Mouse (Mus musculus) midbrain, embryonic 10.5 days (tissue): ENCODE results near the gene Shroom3. TPM values are rescaled to one million over a fixed set of nuclear protein-coding genes. Genes with fewer than 3 reads are reported as not detected.

ENCODE experiments used
- DNase-seq: peaks from one replicate; pipeline ENCODE4 v3.0.0-alpha.2; 2017; ENCODE audit warnings: low spot score
- H3K27ac ChIP-seq: fragments of 300-500 bp; sonication (generic); replicated peaks from 2 replicates; pipeline ENCODE4 v1.5.1; 2016; ENCODE audit warnings: mild to moderate bottlenecking
- H3K27me3 ChIP-seq: fragments of 300-500 bp; sonication (generic); 2 replicates; pipeline ENCODE4 v1.6.1; 2016; ENCODE audit warnings: low read depth, mild to moderate bottlenecking; ENCODE audit not compliant: poor library complexity, severe bottlenecking
- H3K36me3 ChIP-seq: fragments of 300-500 bp; sonication (generic); 2 replicates; pipeline ENCODE4 v1.6.1; 2016; ENCODE audit warnings: mild to moderate bottlenecking, moderate library complexity
- H3K4me1 ChIP-seq: fragments of 300-500 bp; sonication (generic); 2 replicates; pipeline ENCODE4 v1.6.1; 2016
- H3K4me3 ChIP-seq: fragments of 300-500 bp; sonication (generic); 2 replicates; pipeline ENCODE4 v1.5.1; 2016; ENCODE audit warnings: mild to moderate bottlenecking, moderate library complexity
- H3K9me3 ChIP-seq: fragments of 300-500 bp; sonication (generic); replicated peaks from 2 replicates; pipeline ENCODE4 v1.6.1; 2016; ENCODE audit warnings: mild to moderate bottlenecking
- WGBS: fragments of 180-500 bp; shearing (Covaris S2); methylation state at CpG from one replicate; pipeline ENCODE4 v1.1.7; 2016; 5-methylcytosine and 5-hydroxymethylcytosine counted together
- polyA plus RNA-seq: library from polyadenylated mRNA; unstranded; fragments of >200 nt; fragmentation: Nextera tagmentation; extraction: Ambion mirVana; gene quantifications from 2 replicates; pipeline ENCODE4 v1.2.1, GENCODE M21; 2016

Shroom3 gene
- polyA plus RNA-seq, 1 experiment from 2014 or later, result 8.3 TPM

DNA sequence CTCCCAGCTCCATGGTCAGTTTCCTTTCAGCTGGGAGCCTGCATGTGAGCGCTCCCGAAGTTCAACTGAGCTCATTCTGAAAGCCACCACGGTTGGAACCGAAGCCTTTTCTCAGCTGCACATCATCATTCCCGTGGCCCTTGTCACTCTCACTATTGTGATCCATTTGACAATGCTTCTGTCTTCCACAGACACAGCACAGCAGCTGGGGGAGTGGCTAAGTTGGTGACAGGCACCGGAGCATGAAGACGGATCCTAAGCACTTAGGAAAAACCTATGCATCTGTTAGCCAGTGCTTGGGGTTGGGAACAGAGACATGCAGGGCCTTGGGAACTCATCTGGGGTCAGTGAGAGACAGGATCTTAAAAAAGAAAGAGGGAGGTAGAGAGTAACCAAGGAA, 121.1 kb downstream of the Shroom3 start:
- peak; percentile 42 for DNase-seq
- Histone ChIP-seq H3K9me3 (no peaks in the 10 kb centered on the region), H3K4me1 (peaks cover 62% of the 10 kb centered on the region), H3K4me3 (no peak overlapping the region), H3K27me3 (peaks cover 4% of the 10 kb centered on the region; the same call in 1 of the 2 replicates), H3K27ac (peak overlapping the region; percentile 53), H3K36me3 (no peaks in the 10 kb centered on the region)
- WGBS, result 30% methylated on average over 7 of the region's 7 CpGs

GRCm38 (mm10) chr5:92808503-92809415, 125.5 kb downstream of the Shroom3 start:
- peaks cover 89% of the 10 kb centered on the region for H3K4me1 ChIP-seq
- H3K4me3 ChIP-seq, result peak overlapping the region; percentile 52
- peak overlapping the region; percentile 82 for H3K27ac ChIP-seq
- H3K9me3 ChIP-seq, result no peaks in the 10 kb centered on the region
- 4% methylated on average over 28 of the region's 28 CpGs for WGBS
- peak; percentile 71 for DNase-seq
- no peaks in the 10 kb centered on the region for H3K36me3 ChIP-seq
- H3K27me3 ChIP-seq, result peaks cover 11% of the 10 kb centered on the region

GRCm38 (mm10) chr5:92809416-92809750, 126.1 kb downstream of the Shroom3 start:
- Histone ChIP-seq H3K36me3 (no peaks in the 10 kb centered on the region), H3K9me3 (no peaks in the 10 kb centered on the region), H3K4me1 (peaks cover 86% of the 10 kb centered on the region), H3K4me3 (peak overlapping the region; percentile 52), H3K27ac (peak overlapping the region; percentile 82), H3K27me3 (peaks cover 11% of the 10 kb centered on the region)
- DNase-seq, result no peak
- WGBS, result 21% methylated on average over 13 of the region's 13 CpGs

DNA sequence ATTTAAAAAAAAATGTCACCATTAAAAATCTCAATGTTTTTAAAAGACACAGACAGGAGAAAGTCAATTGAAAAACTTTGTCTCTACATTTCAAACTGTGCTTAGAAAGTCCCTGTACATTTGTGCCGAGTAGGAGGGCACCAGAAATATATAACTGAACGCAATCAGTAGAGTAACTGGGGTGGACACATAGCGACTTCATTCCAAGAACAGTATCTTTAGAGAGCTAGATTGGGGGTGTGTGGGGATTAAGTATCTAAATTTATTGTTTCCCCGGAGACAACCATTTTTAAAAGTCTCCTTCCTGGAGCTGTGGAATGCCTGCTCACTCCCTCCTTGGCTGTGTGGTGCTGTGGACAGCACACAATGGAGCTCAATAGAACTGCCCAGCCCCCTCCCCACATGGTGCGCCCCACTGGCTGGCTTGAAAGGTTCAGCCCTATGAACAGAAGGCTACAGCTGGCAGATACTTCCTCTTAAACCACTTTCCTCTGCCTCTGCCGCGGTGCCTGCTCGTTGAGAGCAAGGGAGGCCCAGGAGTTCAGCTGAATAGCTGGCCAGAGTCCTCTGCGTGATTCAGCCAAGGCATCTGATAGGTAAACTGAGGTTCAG, 127.8 kb downstream of the Shroom3 start:
- H3K36me3 ChIP-seq, result no peaks in the 10 kb centered on the region
- H3K4me1 ChIP-seq, result peaks cover 74% of the 10 kb centered on the region
- DNase-seq, result peak; percentile 85
- H3K27ac ChIP-seq, result peak overlapping the region; percentile 79
- H3K27me3 ChIP-seq, result peaks cover 11% of the 10 kb centered on the region
- H3K9me3 ChIP-seq, result no peaks in the 10 kb centered on the region
- 6% methylated on average over 9 of the region's 9 CpGs for whole genome bisulfite sequencing
- H3K4me3 ChIP-seq, result peak overlapping the region; percentile 37

DNA sequence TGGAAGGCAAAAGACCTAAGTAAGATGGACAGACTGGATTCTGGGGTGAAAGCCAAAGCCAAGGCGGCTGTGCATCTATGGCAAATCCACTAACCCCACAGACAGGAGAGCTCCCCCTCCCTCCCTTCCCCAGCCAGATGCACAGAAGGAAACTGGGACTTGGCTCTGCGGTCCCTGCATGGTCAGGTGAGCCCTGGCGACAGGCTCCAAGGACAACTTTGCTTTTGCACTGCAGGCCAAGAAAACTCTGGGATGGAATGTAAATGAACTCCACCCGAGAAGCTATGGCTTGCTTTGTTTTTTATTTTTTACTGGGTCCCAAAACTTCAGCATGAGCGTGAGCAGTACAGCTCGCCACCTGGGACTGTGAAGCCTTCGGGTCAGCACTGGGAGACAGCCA, 128.5 kb downstream of the Shroom3 start:
- Histone ChIP-seq H3K36me3 (no peaks in the 10 kb centered on the region), H3K4me1 (peaks cover 72% of the 10 kb centered on the region), H3K27me3 (peaks cover 11% of the 10 kb centered on the region), H3K27ac (peak overlapping the region; percentile 79), H3K9me3 (no peaks in the 10 kb centered on the region), H3K4me3 (0 out of 2 replicates have a peak overlapping the region, but pooled peaks have one; percentile 12)
- DNase-seq, result peak; percentile 28
- WGBS, result 23% methylated on average over 7 of the region's 7 CpGs

DNA sequence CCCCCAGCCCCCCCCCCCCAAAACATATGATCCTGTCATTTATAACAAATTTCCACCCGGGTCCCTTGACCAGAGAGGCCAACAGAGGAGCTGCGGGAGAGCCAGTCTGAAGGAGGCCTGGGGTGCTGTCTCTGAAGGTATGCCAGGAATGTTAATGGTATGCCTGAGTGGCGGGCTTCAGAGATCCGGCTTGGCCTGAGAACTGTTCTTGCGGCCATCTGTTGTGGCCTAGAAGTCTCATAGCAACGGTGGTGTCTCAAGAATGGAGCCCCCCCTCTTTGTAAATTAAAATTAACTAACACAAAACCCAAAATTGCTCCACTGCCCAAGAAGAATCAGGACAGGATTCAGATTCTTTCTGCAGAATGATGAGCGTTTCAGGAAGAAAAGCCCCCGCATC, 129.7 kb downstream of the Shroom3 start:
- Histone ChIP-seq H3K4me3 (peak overlapping the region; percentile 20; the same call in 1 of the 2 replicates), H3K27me3 (peaks cover 11% of the 10 kb centered on the region), H3K4me1 (peaks cover 62% of the 10 kb centered on the region), H3K27ac (peak overlapping the region; percentile 79), H3K9me3 (no peaks in the 10 kb centered on the region), H3K36me3 (no peaks in the 10 kb centered on the region)
- 2% methylated on average over 8 of the region's 8 CpGs for WGBS
- peak; percentile 75 for DNase-seq

GRCm38 (mm10) chr5:92813562-92813961, 130.3 kb downstream of the Shroom3 start:
- H3K36me3 ChIP-seq, result no peaks in the 10 kb centered on the region
- no peak overlapping the region for H3K4me3 ChIP-seq
- H3K27me3 ChIP-seq, result peaks cover 11% of the 10 kb centered on the region
- DNase-seq, result no peak
- H3K9me3 ChIP-seq, result no peaks in the 10 kb centered on the region
- 68% methylated on average over 5 of the region's 5 CpGs for WGBS
- peaks cover 55% of the 10 kb centered on the region for H3K4me1 ChIP-seq
- peak overlapping the region; percentile 49 for H3K27ac ChIP-seq

DNA sequence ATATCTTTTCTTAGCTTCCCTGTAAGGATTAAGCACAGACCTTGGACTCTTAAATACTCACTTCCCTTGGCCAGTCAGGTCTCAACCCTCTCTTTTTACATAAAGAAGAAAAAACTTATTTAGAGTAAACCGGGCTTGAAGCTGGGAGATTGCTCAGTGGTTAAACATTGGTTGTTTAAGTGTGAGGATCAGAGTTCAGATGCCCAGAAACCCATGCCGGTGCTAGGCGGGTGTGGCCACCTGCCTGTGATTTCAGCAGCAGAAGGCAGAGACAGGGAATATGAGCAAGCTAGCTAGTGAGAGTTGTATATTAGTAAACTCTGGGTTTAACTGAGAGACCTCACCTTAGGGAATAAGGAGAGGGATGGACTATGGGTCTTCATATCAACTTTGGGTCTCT, 131.4 kb downstream of the Shroom3 start:
- Histone ChIP-seq H3K4me3 (no peak overlapping the region), H3K4me1 (peaks cover 45% of the 10 kb centered on the region), H3K36me3 (no peaks in the 10 kb centered on the region), H3K27me3 (peaks cover 4% of the 10 kb centered on the region), H3K9me3 (no peaks in the 10 kb centered on the region), H3K27ac (no peak overlapping the region)
- WGBS, result 83% methylated on average over 3 of the region's 3 CpGs
- no peak for DNase-seq

- Histone ChIP-seq H3K27ac (no peak overlapping the region), H3K9me3 (no peaks in the 10 kb centered on the region), H3K4me3 (no peak overlapping the region), H3K27me3 (no peaks in the 10 kb centered on the region), H3K4me1 (peaks cover 29% of the 10 kb centered on the region), H3K36me3 (no peaks in the 10 kb centered on the region)
- DNase-seq, result no peak
- 89% methylated on average over 11 of the region's 11 CpGs for WGBS
Measured at GRCm38 (mm10) chr5:92817122-92817822, 134.0 kb downstream of the Shroom3 start.

DNA sequence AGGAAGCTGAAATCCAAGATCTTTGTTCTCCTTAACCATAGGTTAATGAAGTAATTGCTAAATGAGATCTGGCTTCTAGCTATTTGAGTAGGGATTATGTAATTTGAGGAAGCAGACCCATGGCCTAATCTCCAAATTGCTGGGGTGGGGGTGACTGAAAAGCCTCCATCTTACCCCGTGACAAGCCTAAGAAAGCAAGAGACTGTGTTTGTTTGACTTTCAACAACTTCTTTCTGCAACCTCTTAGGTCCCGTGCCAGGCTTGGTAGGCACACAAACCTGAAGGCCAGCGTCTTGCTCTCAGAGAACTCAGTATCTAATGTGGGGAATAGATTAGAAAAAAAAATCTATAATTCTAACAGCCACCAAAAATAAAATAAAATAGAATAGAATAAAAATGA, 138.1 kb downstream of the Shroom3 start:
- Histone ChIP-seq H3K4me1 (0 out of 2 replicates have a peak, but pooled peaks cover 12% of the 10 kb centered on the region), H3K9me3 (no peaks in the 10 kb centered on the region), H3K27ac (no peak overlapping the region), H3K27me3 (no peaks in the 10 kb centered on the region), H3K4me3 (no peak overlapping the region), H3K36me3 (no peaks in the 10 kb centered on the region)
- no peak for DNase-seq
- WGBS, result 57% methylated on average over 3 of the region's 3 CpGs

GRCm38 (mm10) chr5:92823495-92823894, 140.3 kb downstream of the Shroom3 start:
- WGBS, result 91% methylated on average over 7 of the region's 7 CpGs
- no peak for DNase-seq
- H3K36me3 ChIP-seq, result no peaks in the 10 kb centered on the region
- H3K27me3 ChIP-seq, result no peaks in the 10 kb centered on the region
- H3K4me1 ChIP-seq, result 0 out of 2 replicates have a peak, but pooled peaks cover 13% of the 10 kb centered on the region
- H3K9me3 ChIP-seq, result no peaks in the 10 kb centered on the region
- H3K27ac ChIP-seq, result no peak overlapping the region
- H3K4me3 ChIP-seq, result no peak overlapping the region

DNA sequence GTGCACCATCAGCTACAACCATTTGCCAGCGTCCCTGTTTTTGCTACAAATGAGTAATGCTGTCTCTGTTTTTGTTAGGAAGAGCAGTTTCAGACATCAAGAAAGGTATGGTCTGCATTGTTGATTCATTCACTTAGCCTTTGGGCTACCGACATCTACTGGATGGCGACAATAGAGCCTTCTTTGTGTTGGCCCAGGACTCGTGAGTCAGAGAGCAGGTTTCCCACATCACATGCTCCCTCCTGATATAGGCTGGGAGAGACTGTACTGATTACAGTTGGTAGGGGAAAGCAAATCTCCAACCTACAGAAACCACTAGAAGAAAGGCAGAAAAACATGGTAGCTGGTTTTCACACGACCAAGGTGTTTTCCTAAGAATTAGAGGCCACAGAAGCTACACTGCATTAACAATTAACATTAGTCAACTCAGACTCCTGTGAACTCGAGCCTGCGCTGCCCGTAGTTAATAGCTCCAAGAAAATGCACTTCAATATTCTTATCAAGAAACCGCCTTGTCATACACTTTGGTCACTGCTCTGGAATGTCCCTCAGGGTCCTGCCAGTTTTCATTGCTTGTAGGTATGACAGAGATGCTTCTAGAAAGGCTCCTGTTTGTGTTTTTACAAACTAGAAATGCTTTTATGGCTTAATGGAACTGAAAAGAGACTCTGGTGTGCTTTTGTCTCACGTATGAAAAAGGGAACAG, 141.2 kb downstream of the Shroom3 start:
- Histone ChIP-seq H3K4me1 (0 out of 2 replicates have a peak, but pooled peaks cover 13% of the 10 kb centered on the region), H3K4me3 (no peak overlapping the region), H3K9me3 (no peaks in the 10 kb centered on the region), H3K27me3 (no peaks in the 10 kb centered on the region), H3K27ac (no peak overlapping the region), H3K36me3 (no peaks in the 10 kb centered on the region)
- 89% methylated on average over 10 of the region's 10 CpGs for WGBS
- DNase-seq, result no peak
